In the genomic region with DNA sequence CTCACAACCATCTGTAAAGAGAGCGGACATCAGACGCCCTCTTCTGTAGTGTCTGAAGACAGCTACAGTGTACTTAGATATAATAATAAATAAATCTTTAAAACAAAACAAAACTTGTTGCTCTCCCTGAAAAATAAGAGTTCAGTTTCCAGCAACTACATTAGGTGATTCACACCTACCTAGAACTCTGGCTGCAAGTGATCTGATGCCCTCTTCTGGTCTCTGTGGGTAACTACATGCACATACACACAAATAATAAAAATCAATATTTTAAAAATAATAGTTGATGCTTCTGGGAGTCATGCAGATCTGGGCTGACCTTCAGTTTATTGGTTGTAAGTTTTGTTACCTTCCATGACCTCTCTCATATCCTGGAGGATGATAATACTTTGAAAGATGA, we compare ENCODE assay signal across 9 mouse cellular contexts. TPM values are rescaled to one million over a fixed set of nuclear protein-coding genes. Genes with fewer than 3 reads are reported as not detected.
A peak's percentile ranks its signal among the peaks of the same experiment; 100 is the strongest.
DNase-seq lines count a peak whose midpoint lies in the region; ATAC-seq and TF ChIP-seq lines count a peak whose summit lies in the region.
"Had no signal": no experiment of that assay in that cellular context is flagged by ENCODE, and none has a peak within 500 bp of the region (broad histone marks: within the 10 kb centered on the region; RNA-seq: fewer than 3 reads in every experiment).

No protein-coding gene starts in this region.

- peak; percentile 84 for TF ChIP-seq CTCF in kidney, postnatal 0 days (IDR thresholded peaks at IDR 0.05; ENCODE audit: low read depth)
- TF ChIP-seq CTCF in MEL (IDR thresholded peaks at IDR 0.05 in 2 of 3, conservative IDR thresholded peaks at IDR 0.05 in 1 of 3; ENCODE audit: control insufficient read depth in 1 of 3, insufficient read depth in 1 of 3, low read depth in 2 of 3, low read length in 3 of 3, poor library complexity in 1 of 3, severe bottlenecking in 1 of 3) = peak; percentile 11 to 39 (median 23); a peak in 3 of 6 replicates

- WGBS in kidney, postnatal 0 days = 74% methylated on average over 2 of the region's 2 CpGs

- H3K9me3 ChIP-seq in kidney, postnatal 0 days (replicated peaks; ENCODE audit: low read length) = no peaks in the 10 kb centered on the region
- no peaks in the 10 kb centered on the region for H3K9me3 ChIP-seq in MEL (replicated peaks; ENCODE audit: insufficient read depth, low read length)

- no peak for TF ChIP-seq EP300 in MEL (IDR thresholded peaks at IDR 0.05; ENCODE audit: low read depth in 1 of 2, low read length in 2 of 2)

- H3K4me3 ChIP-seq in kidney, postnatal 0 days (replicated peaks; ENCODE audit: low read depth, low read length) = no peak overlapping the region
- H3K4me3 ChIP-seq in MEL (ENCODE audit: control insufficient read depth in 1 of 2, insufficient read depth in 1 of 2, low read depth in 2 of 2, low read length in 2 of 2) = no peak overlapping the region

- no peak overlapping the region for H3K4me2 ChIP-seq in kidney, postnatal 0 days (ENCODE audit: low read length)

- TF ChIP-seq RAD21 in MEL (IDR thresholded peaks at IDR 0.05; ENCODE audit: low read depth, low read length) = no peak; the same call in none of the 2 replicates

- no peak overlapping the region for H3K9ac ChIP-seq in kidney, postnatal 0 days (ENCODE audit: low read depth, low read length)
- H3K9ac ChIP-seq in MEL (ENCODE audit: control insufficient read depth, low read depth, low read length, poor library complexity, severe bottlenecking) = no peak overlapping the region

- peaks cover 13% of the 10 kb centered on the region for H3K36me3 ChIP-seq in kidney, postnatal 0 days (ENCODE audit: insufficient read depth, low read length)
- H3K36me3 ChIP-seq in MEL (ENCODE audit: control insufficient read depth in 1 of 2, insufficient read depth in 2 of 2, low read length in 2 of 2) = peaks cover 0 to 6% of the 10 kb centered on the region in 2 experiments; a peak in 3 of 4 replicates

- no peaks in the 10 kb centered on the region for H3K27me3 ChIP-seq in kidney, postnatal 0 days (ENCODE audit: insufficient read depth, low read length)
- H3K27me3 ChIP-seq in MEL (ENCODE audit: control insufficient read depth in 1 of 2, insufficient read depth in 2 of 2, low read length in 2 of 2) = no peaks in the 10 kb centered on the region

- TF ChIP-seq POLR2A in MEL (IDR thresholded peaks at IDR 0.05; ENCODE audit: control insufficient read depth in 1 of 2, insufficient read depth in 1 of 2, low read depth in 1 of 2, low read length in 2 of 2, poor library complexity in 1 of 2) = no peak

- ATAC-seq in kidney, postnatal 0 days (replicated peaks; ENCODE audit: low FRiP score, low read depth) = no peak
- no peak for ATAC-seq in monocyte, adult 5-6 weeks (replicated peaks; ENCODE audit: insufficient number of reproducible peaks, low FRiP score, low TSS enrichment, poor library complexity, severe bottlenecking)
- no peak for ATAC-seq in frontal cortex, adult (ENCODE audit: low TSS enrichment)

- DNase-seq in cerebellum, postnatal 10 days = peak; percentile 37 to 57
- no peak for DNase-seq in cerebellum, postnatal 4 days (ENCODE audit: low spot score in 2 of 2)
- peak; percentile 78 for DNase-seq in kidney, postnatal 0 days (ENCODE audit: low spot score)
- DNase-seq in kidney, adult 8-10 months = no peak
- DNase-seq in MEL (ENCODE audit: low read depth, low spot score) = peak; percentile 40
- peak; percentile 41 for DNase-seq in lung, postnatal 10 days

- H3K79me2 ChIP-seq in MEL (ENCODE audit: control insufficient read depth, insufficient read depth, low read length, poor library complexity) = peaks cover 30% of the 10 kb centered on the region

- H3K27ac ChIP-seq in kidney, postnatal 0 days = no peak overlapping the region
- H3K27ac ChIP-seq in MEL (ENCODE audit: control insufficient read depth, low read depth, low read length) = no peak overlapping the region

- H3K4me1 ChIP-seq in kidney, postnatal 0 days (replicated peaks; ENCODE audit: insufficient read depth, low read length) = 0 out of 2 replicates have a peak, but pooled peaks cover 6% of the 10 kb centered on the region
- no peaks in the 10 kb centered on the region; a peak in 1 of 4 replicates for H3K4me1 ChIP-seq in MEL (ENCODE audit: control insufficient read depth in 1 of 2, insufficient read depth in 2 of 2, low read length in 2 of 2)

TF ChIP-seq in MEL, 35 proteins besides CTCF, POLR2A, EP300 and RAD21:
- TF ChIP-seq SMC3 (IDR thresholded peaks at IDR 0.05; ENCODE audit: low read depth, low read length) (peak; percentile 33; the same call in 1 of the 2 replicates), NELFE (IDR thresholded peaks at IDR 0.05; ENCODE audit: low read depth, low read length) (no peak)

RNA-seq across cellular contexts. Expression of gene Lsm2, which starts 2.6 kb away (rescaled TPM):
- 133 and 141 TPM in 2 replicates for polyA plus RNA-seq in kidney, postnatal 0 days (2015; fragmentation: Nextera tagmentation; extraction: Ambion mirVana)
- total RNA-seq in MEL (2012; rRNA removed) = 50.6 and 57.9 TPM in 2 replicates
- polyA plus RNA-seq in MEL (2012; ENCODE audit: insufficient read depth in 1 of 2, insufficient read length in 2 of 2, low read depth in 1 of 2, low replicate concordance in 2 of 2, missing spikeins in 1 of 2) = 100 to 1,000 TPM in 1 of 2 experiments, not detected in 1; 180 TPM
- total RNA-seq in monocyte, adult 5-6 weeks (2017) = 9.3 to 13.9 TPM (median 10.6 TPM) in 3 replicates

RNA-seq across cellular contexts. Expression of gene Hspa1l, which starts 11.7 kb away (rescaled TPM):
- polyA plus RNA-seq in kidney, postnatal 0 days (2015; fragmentation: Nextera tagmentation; extraction: Ambion mirVana) = 0.54 and 0.72 TPM in 2 replicates
- total RNA-seq in MEL (2012; rRNA removed) = 0.07 and 0.15 TPM in 2 replicates
- 1 to 10 TPM in 1 of 2 experiments, not detected in 1; 1.6 TPM for polyA plus RNA-seq in MEL (2012; ENCODE audit: insufficient read depth in 1 of 2, insufficient read length in 2 of 2, low read depth in 1 of 2, low replicate concordance in 2 of 2, missing spikeins in 1 of 2)
- total RNA-seq in monocyte, adult 5-6 weeks (2017) = 1.1 to 1.7 TPM in 2 of 3 replicates, not detected in the other

RNA-seq across cellular contexts. Expression of gene Hspa1a, which starts 12.3 kb away (rescaled TPM):
- polyA plus RNA-seq in kidney, postnatal 0 days (2015; fragmentation: Nextera tagmentation; extraction: Ambion mirVana) = 22.4 and 23.5 TPM in 2 replicates
- 0.07 TPM in 1 of 2 replicates, not detected in the other for total RNA-seq in MEL (2012; rRNA removed)
- polyA plus RNA-seq in MEL (2012; ENCODE audit: insufficient read depth in 1 of 2, insufficient read length in 2 of 2, low read depth in 1 of 2, low replicate concordance in 2 of 2, missing spikeins in 1 of 2) = not detected
- 4.9 to 201 TPM (median 8.6 TPM) in 3 replicates for total RNA-seq in monocyte, adult 5-6 weeks (2017)

RNA-seq across cellular contexts. Expression of gene Gm20481, which starts 14.5 kb away (rescaled TPM):
- polyA plus RNA-seq in kidney, postnatal 0 days (2015; fragmentation: Nextera tagmentation; extraction: Ambion mirVana) = not detected in 2 replicates
- not detected in 2 replicates for total RNA-seq in MEL (2012; rRNA removed)
- not detected for polyA plus RNA-seq in MEL (2012; ENCODE audit: insufficient read depth in 1 of 2, insufficient read length in 2 of 2, low read depth in 1 of 2, low replicate concordance in 2 of 2, missing spikeins in 1 of 2)
- 1.4 TPM in 1 of 3 replicates, not detected in the others for total RNA-seq in monocyte, adult 5-6 weeks (2017)
- polyA plus RNA-seq: lung, embryonic 16.5 days had no signal

RNA-seq across cellular contexts. Expression of gene Vars, which starts 16.6 kb away (rescaled TPM):
- 61.3 and 63.3 TPM in 2 replicates for polyA plus RNA-seq in kidney, postnatal 0 days (2015; fragmentation: Nextera tagmentation; extraction: Ambion mirVana)
- total RNA-seq in MEL (2012; rRNA removed) = 149 and 158 TPM in 2 replicates
- polyA plus RNA-seq in MEL (2012; ENCODE audit: insufficient read depth in 1 of 2, insufficient read length in 2 of 2, low read depth in 1 of 2, low replicate concordance in 2 of 2, missing spikeins in 1 of 2) = 100 to 1,000 TPM in 1 of 2 experiments, not detected in 1; 251 TPM
- total RNA-seq in monocyte, adult 5-6 weeks (2017) = 89.9 to 126 TPM (median 116 TPM) in 3 replicates

Comparison
In these comparisons a context has a peak if more than half of its experiments do, and no peak if none do; other contexts are left out.
1. DNase-seq: peak in cerebellum, postnatal 10 days (2 of 2), kidney, postnatal 0 days (single experiment), MEL (single experiment) and lung, postnatal 10 days (single experiment); none in cerebellum, postnatal 4 days (0 of 2) and kidney, adult 8-10 months (0 of 2).